Mouse (Mus musculus) testis, adult 10 weeks (tissue): ENCODE results near the gene Fbxl7. TPM values are rescaled to one million over a fixed set of nuclear protein-coding genes. Genes with fewer than 3 reads are reported as not detected.

Experiments
- polyA plus RNA-seq: library from polyadenylated mRNA; stranded (reverse); fragments of 350-450 nt; fragmentation: Illumina TruSeq; extraction: RNeasy Lipid Tissue Mini Kit (QIAGEN cat#74804); gene quantifications from one replicate; pipeline ENCODE4 v1.2.3, GENCODE M21; 2014; ENCODE audit warnings: low read depth, low replicate concordance

Fbxl7 gene
- polyA plus RNA-seq: 0.50 TPM

GRCm38 (mm10) chr15:26895251-26895711, at the start of gene Fbxl7:
TSS of gene Fbxl7 (minus strand) at chr15:26895580.

